Mouse (Mus musculus) liver, embryonic 14.5 days (tissue): ENCODE data around the gene Slamf9. TPM values are rescaled to one million over a fixed set of nuclear protein-coding genes. Genes with fewer than 3 reads are reported as not detected.

Source experiments
- ATAC-seq: fragments of 200-750 bp; cut with Nextera tagmentation; 2 replicates; pipeline ENCODE4 v1.8.0; 2017; ENCODE audit warnings: moderate number of reproducible peaks, mild to moderate bottlenecking, moderate library complexity; ENCODE audit not compliant: insufficient read depth
- DNase-seq, 3 experiments: peaks; one replicate each; pipeline ENCODE4 v3.0.0-alpha.2; 2012 to 2013; ENCODE audit warnings: low read depth in 3 of 3, low spot score in 3 of 3
- H3K27ac ChIP-seq: fragments of 300-500 bp; sonication (generic); 2 replicates; pipeline ENCODE4 v1.5.1; 2014; ENCODE audit warnings: moderate library complexity, mild to moderate bottlenecking, control low read depth, inconsistent platforms
- H3K27me3 ChIP-seq: fragments of 300-500 bp; sonication (generic); 2 replicates; pipeline ENCODE4 v1.6.1; 2014; ENCODE audit warnings: mild to moderate bottlenecking, low read length, moderate library complexity; ENCODE audit not compliant: control insufficient read depth, insufficient read depth
- H3K36me3 ChIP-seq: fragments of 300-500 bp; sonication (generic); replicated peaks from 2 replicates; pipeline ENCODE4 v1.6.1; 2014; ENCODE audit warnings: low read depth; ENCODE audit not compliant: control insufficient read depth, insufficient read depth
- H3K4me1 ChIP-seq, 2 experiments: fragments of 200-500 bp in 1 of 2; fragments of 300-500 bp in 1 of 2; sonication (generic) in 1 of 2; replicated peaks; 2 replicates each; pipeline ENCODE4 v1.6.1; 2012 to 2014; ENCODE audit warnings: antibody characterized with exemption in 1 of 2, inconsistent platforms in 1 of 2, low read length in 1 of 2; ENCODE audit not compliant: control insufficient read depth in 2 of 2, insufficient read depth in 2 of 2
- H3K4me2 ChIP-seq: fragments of 300-500 bp; sonication (generic); 2 replicates; pipeline ENCODE4 v1.6.1; 2014; ENCODE audit warnings: low read depth, mild to moderate bottlenecking, control low read depth, moderate library complexity
- H3K4me3 ChIP-seq, 2 experiments: fragments of 200-500 bp in 1 of 2; fragments of 300-500 bp in 1 of 2; sonication (generic) in 1 of 2; 2 replicates each; pipeline ENCODE4 v1.5.1; 2012 to 2014; ENCODE audit warnings: low read depth in 2 of 2, low read length in 2 of 2, mild to moderate bottlenecking in 2 of 2, control low read depth in 1 of 2, inconsistent platforms in 1 of 2, moderate library complexity in 1 of 2; ENCODE audit not compliant: insufficient read depth in 1 of 2
- H3K9ac ChIP-seq: fragments of 300-500 bp; sonication (generic); replicated peaks from 2 replicates; pipeline ENCODE4 v1.6.1; 2014; ENCODE audit warnings: mild to moderate bottlenecking, control low read depth, moderate library complexity
- H3K9me3 ChIP-seq: fragments of 300-500 bp; sonication (generic); 2 replicates; pipeline ENCODE4 v1.6.1; 2016; ENCODE audit warnings: low read length, mixed read lengths; ENCODE audit not compliant: control insufficient read depth
- CTCF ChIP-seq: IDR thresholded peaks from 2 replicates; pipeline ENCODE4 v1.5.1; 2016; ENCODE audit warnings: antibody characterized with exemption, low read depth, control low read depth
- EP300 ChIP-seq: IDR thresholded peaks from 2 replicates; pipeline ENCODE4 v1.6.1; 2016; ENCODE audit warnings: antibody characterized with exemption, low read depth
- WGBS: fragments of 180-500 bp; shearing (Covaris S2); extraction: QIAGEN DNeasy Blood & Tissue Kit; methylation state at CpG from one replicate; pipeline ENCODE4 v1.1.7; 2014; ENCODE audit not compliant: insufficient replicate concordance; 5-methylcytosine and 5-hydroxymethylcytosine counted together
- polyA plus RNA-seq, 2 experiments: library from polyadenylated mRNA; depleted of rRNA in 1 of 2; stranded (reverse) in 1 of 2; unstranded in 1 of 2; fragments of >200 nt; fragmentation: Nextera tagmentation in 1 of 2; extraction: Ambion mirVana in 1 of 2; gene quantifications; 2 replicates each; pipeline versions ENCODE4 v1.2.1 to v1.2.3; 2012 to 2014

Gene Slamf9
- polyA plus RNA-seq, 2 experiments, result 1.5 to 1.9 TPM

DNA sequence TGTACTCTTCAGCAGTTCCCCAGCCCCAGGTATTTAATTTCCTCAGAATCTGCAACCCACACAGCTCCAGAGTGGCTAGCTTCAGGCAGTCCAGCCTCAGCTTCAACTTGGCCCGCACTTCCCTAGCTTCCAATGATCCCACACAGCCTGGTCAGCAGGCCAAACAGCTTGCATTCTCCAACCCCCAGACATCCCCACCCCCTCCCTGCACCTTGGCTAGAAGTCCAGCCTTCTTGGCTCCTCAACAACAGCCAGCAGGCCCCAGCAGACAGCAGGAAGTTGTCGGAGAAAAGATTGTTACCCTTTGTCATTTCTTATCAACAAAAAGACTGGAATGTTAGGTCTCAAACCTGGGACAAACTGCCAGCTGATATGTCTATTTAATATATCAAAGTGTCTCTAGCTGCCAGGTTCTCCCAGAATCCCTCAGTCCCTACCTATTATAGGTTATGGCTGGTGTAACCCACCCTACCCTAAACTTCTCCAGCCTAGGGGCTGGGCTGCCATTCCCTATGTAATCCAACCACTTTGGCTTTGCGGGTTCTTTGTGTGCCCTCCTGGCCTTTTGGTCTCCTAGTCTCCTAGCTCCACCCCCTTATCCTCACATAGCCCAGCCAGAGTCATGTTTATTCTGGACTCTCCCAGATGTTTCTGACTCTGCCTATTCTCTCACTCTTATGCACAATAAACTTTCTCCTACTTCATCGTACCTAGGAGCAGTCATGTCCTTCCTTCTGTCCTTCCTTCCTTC lies 43.1 kb upstream of the Slamf9 start:
- WGBS, result 27% methylated on average over 4 of the region's 4 CpGs
- DNase-seq (no peak), ATAC-seq (no peak)

DNA sequence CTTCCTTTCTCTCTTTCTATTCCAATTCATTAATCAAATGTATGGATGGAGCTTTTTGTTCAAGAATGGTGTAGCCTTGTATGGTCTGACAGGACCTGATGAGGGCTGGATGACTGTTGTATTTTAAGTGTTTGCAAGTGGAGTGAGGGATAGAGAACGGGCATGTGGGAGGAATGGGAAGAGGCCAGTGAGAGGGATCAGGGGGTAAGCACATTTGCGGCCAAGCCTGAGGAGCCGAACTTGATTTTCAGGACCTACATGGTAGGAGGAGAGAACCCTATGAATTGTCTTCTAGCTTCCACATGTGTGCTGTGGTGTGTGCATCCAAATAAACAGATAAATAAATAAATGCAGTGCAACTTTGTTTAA lies 42.6 kb upstream of the Slamf9 start:
- 77% methylated on average over 3 of the region's 3 CpGs for WGBS
- no peak for ATAC-seq
- no peak overlapping the region for H3K9ac ChIP-seq

More for the DNA sequence above, 43.1 kb upstream of the Slamf9 start:
- TF ChIP-seq EP300, result no peak
- TF ChIP-seq CTCF, result no peak
- H3K4me3 ChIP-seq, result no peak overlapping the region
- H3K4me1 ChIP-seq, result peaks cover 0 to 3% of the 10 kb centered on the region in 2 experiments; a peak in 1 of 4 replicates
- H3K4me2 ChIP-seq, result no peak overlapping the region
- no peak overlapping the region for H3K9ac ChIP-seq
- H3K9me3 ChIP-seq, result no peaks in the 10 kb centered on the region
- no peak overlapping the region for H3K27ac ChIP-seq
- no peaks in the 10 kb centered on the region for H3K27me3 ChIP-seq
- H3K36me3 ChIP-seq, result no peaks in the 10 kb centered on the region

DNA sequence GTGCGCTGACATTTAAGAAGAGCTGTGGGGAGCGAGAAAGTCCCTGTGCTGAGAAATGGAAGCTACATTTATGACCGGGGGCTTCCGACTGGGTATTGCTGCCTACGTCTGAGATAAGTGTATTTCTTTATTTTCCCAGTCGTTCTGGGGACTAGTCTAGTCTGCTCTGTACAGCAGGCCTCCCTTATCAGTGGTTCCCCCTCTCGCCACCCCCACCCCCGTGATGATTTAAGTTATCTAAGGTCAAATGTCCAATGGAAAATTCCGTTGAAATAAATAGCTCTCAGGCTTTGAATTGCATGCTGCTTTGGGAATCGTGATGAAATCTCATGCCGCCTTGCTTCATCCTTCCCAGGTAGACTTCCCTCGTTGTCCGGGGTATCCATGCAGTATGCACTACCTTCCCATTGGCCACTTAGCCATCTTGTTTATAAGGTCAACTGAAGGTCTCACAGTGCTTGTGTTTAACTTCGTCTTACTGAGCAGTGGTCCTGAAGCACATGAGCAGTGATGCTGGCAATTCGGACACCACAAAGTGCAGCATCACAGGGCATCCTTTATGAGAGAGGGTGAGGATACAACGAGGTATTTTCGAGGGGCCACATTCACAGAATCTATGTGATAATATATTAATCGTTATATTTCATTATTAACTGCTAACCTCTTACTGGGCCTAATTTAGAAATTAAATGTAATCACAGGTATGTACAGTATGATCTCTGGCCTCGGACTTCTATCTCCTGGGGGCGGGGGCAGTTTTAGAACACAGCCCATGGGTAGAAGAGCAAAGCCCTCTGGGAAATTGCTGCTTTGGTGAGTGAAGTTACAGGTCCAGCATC lies 41.9 kb upstream of the Slamf9 start:
- DNase-seq, result no peak
- no peak overlapping the region for H3K27ac ChIP-seq
- no peaks in the 10 kb centered on the region for H3K27me3 ChIP-seq
- TF ChIP-seq EP300 (no peak), CTCF (no peak)
- WGBS, result 54% methylated on average over 20 of the region's 20 CpGs
- no peak overlapping the region for H3K4me2 ChIP-seq
- H3K4me1 ChIP-seq, result peaks cover 0 to 3% of the 10 kb centered on the region in 2 experiments; a peak in 1 of 4 replicates
- H3K9ac ChIP-seq, result no peak overlapping the region
- no peaks in the 10 kb centered on the region for H3K9me3 ChIP-seq
- no peak for ATAC-seq
- no peak overlapping the region for H3K4me3 ChIP-seq
- H3K36me3 ChIP-seq, result no peaks in the 10 kb centered on the region

More for the DNA sequence above, 42.6 kb upstream of the Slamf9 start:
- Histone ChIP-seq H3K9me3 (no peaks in the 10 kb centered on the region), H3K4me1 (peaks cover 0 to 3% of the 10 kb centered on the region in 2 experiments; a peak in 1 of 4 replicates), H3K27ac (no peak overlapping the region), H3K27me3 (no peaks in the 10 kb centered on the region), H3K4me3 (no peak overlapping the region), H3K36me3 (no peaks in the 10 kb centered on the region), H3K4me2 (no peak overlapping the region)
- DNase-seq, result no peak
- TF ChIP-seq EP300 (no peak), CTCF (no peak)

DNA sequence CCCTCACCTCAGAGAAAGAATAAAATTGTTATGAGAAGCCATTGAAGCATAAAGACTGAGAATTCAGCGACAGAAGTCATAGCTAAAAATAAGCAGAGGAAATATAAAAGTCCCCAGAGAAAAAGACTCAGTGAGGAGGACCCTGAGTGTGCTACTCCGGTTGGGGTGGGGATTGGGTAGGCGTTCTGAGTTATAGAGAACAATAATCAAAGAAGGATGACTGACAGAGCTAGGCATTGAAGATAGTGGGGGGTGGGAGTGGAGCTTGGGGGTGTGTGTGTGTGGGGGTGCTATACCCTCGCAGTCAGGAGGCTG lies 41.4 kb upstream of the Slamf9 start:
- no peak for ATAC-seq
- H3K36me3 ChIP-seq, result no peaks in the 10 kb centered on the region
- peaks cover 0 to 3% of the 10 kb centered on the region in 2 experiments; a peak in 1 of 4 replicates for H3K4me1 ChIP-seq
- TF ChIP-seq EP300, result no peak
- TF ChIP-seq CTCF, result no peak
- no peak for DNase-seq
- no peak overlapping the region for H3K27ac ChIP-seq
- H3K9ac ChIP-seq, result no peak overlapping the region
- no peaks in the 10 kb centered on the region for H3K9me3 ChIP-seq
- no peak overlapping the region for H3K4me3 ChIP-seq
- no peak overlapping the region for H3K4me2 ChIP-seq
- WGBS, result 65% methylated on average over 4 of the region's 4 CpGs
- H3K27me3 ChIP-seq, result no peaks in the 10 kb centered on the region

DNA sequence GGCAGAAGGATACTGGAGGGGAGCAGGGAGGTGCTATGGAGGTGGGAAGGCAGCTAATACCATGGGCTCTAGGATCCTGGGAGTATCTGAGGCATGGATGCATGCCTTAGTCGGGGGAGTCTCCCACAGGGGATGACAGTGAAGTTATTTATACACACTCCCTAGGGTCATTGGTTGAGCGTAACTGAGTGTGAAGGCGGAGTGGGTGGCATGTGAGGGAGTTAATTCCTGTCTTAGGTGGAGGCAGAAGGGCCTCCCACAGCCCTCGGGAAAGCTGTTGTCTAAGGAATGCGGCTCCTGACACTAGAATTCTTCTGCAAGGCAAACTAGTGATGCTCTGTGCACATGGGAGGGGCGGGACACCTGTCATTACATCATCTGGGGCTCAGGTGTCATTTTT lies 38.4 kb upstream of the Slamf9 start:
- no peaks in the 10 kb centered on the region for H3K27me3 ChIP-seq
- H3K4me3 ChIP-seq, result no peak overlapping the region
- DNase-seq, result no peak
- H3K27ac ChIP-seq, result no peak overlapping the region
- no peaks in the 10 kb centered on the region for H3K9me3 ChIP-seq
- no peak overlapping the region for H3K4me2 ChIP-seq
- no peak for TF ChIP-seq CTCF
- TF ChIP-seq EP300, result no peak
- no peak for ATAC-seq
- WGBS, result 45% methylated on average over 6 of the region's 6 CpGs
- no peaks in the 10 kb centered on the region for H3K36me3 ChIP-seq
- H3K9ac ChIP-seq, result no peak overlapping the region
- H3K4me1 ChIP-seq, result peaks cover 0 to 3% of the 10 kb centered on the region in 2 experiments; a peak in 1 of 4 replicates
